Mouse (Mus musculus) bone marrow macrophage, adult 2 months (primary cell): ENCODE measurements around the gene Ascc2. TPM values are rescaled to one million over a fixed set of nuclear protein-coding genes. Genes with fewer than 3 reads are reported as not detected.

Experiments
- H3K27ac ChIP-seq: 2 replicates; pipeline ENCODE4 v1.5.1; 2012; ENCODE audit warnings: low read depth, low read length; ENCODE audit not compliant: insufficient read depth
- H3K4me1 ChIP-seq: 2 replicates; pipeline ENCODE4 v1.6.1; 2012; ENCODE audit warnings: low read length; ENCODE audit not compliant: control insufficient read depth, insufficient read depth
- H3K4me3 ChIP-seq: 2 replicates; pipeline ENCODE4 v1.5.1; 2012; ENCODE audit warnings: mild to moderate bottlenecking, low read length, moderate library complexity; ENCODE audit not compliant: insufficient read depth
- CTCF ChIP-seq: IDR thresholded peaks from 2 replicates; pipeline ENCODE4 v1.5.1; 2012; ENCODE audit warnings: low read depth, mild to moderate bottlenecking, low read length, moderate library complexity
- POLR2A ChIP-seq: IDR thresholded peaks from 2 replicates; pipeline ENCODE4 v1.6.1; 2012; ENCODE audit warnings: mild to moderate bottlenecking, low read depth, low read length, borderline replicate concordance
- polyA plus RNA-seq: library from polyadenylated mRNA; stranded (reverse); fragments of >200 nt; gene quantifications from 2 replicates; pipeline ENCODE4 v1.2.4, GENCODE M21; 2012; ENCODE audit not compliant: missing spikeins, insufficient read depth, insufficient read length

The Ascc2 gene
- polyA plus RNA-seq, result 34.2 and 36.5 TPM in 2 replicates

- peak within 1 kb of the TSS; percentile 66 for H3K27ac ChIP-seq
These were observed at the start of gene Ascc2 for GRCm38 (mm10) chr11:4637534-4638234. TSS of gene Ascc2 (plus strand) at chr11:4637747.

GRCm38 (mm10) chr11:4591811-4592210 is 45.7 kb upstream of the Ascc2 start:
- TF ChIP-seq POLR2A, result no peak
- TF ChIP-seq CTCF, result no peak
- H3K4me1 ChIP-seq, result peaks cover 28% of the 10 kb centered on the region
- peak overlapping the region; percentile 20; the same call in 1 of the 2 replicates for H3K4me3 ChIP-seq
- H3K27ac ChIP-seq, result peak overlapping the region; percentile 26

More at GRCm38 (mm10) chr11:4637534-4638234, at the start of gene Ascc2:
- TF ChIP-seq POLR2A (no peak), CTCF (no peak)
- peak within 1 kb of the TSS; percentile 79 for H3K4me3 ChIP-seq
- H3K4me1 ChIP-seq, result peaks cover 28% of the 10 kb centered on the region

GRCm38 (mm10) chr11:4593491-4593848 is 44.1 kb upstream of the Ascc2 start:
- Histone ChIP-seq H3K4me1 (peaks cover 34% of the 10 kb centered on the region), H3K27ac (peak overlapping the region; percentile 19; the same call in 1 of the 2 replicates), H3K4me3 (peak overlapping the region; percentile 97)
- TF ChIP-seq POLR2A, result no peak
- TF ChIP-seq CTCF, result no peak

- TF ChIP-seq CTCF, result no peak
- H3K27ac ChIP-seq, result peak overlapping the region; percentile 89
- H3K4me1 ChIP-seq, result peaks cover 37% of the 10 kb centered on the region
- H3K4me3 ChIP-seq, result peak overlapping the region; percentile 97
These were observed 43.5 kb upstream of the Ascc2 start for GRCm38 (mm10) chr11:4593849-4594607.

- H3K4me1 ChIP-seq, result peaks cover 39% of the 10 kb centered on the region
- H3K27ac ChIP-seq, result peak within 1 kb of the TSS; percentile 93
- H3K4me3 ChIP-seq, result peak within 1 kb of the TSS; percentile 97
- no peak for TF ChIP-seq CTCF
- TF ChIP-seq POLR2A, result no peak
These were observed 42.7 kb upstream of the Ascc2 start, which contains the start of gene Mtmr3 for GRCm38 (mm10) chr11:4594608-4595500. TSS of gene Mtmr3 (minus strand) at chr11:4594863.

- Histone ChIP-seq H3K4me1 (peaks cover 38% of the 10 kb centered on the region), H3K4me3 (no peak overlapping the region), H3K27ac (no peak overlapping the region)
- TF ChIP-seq POLR2A (no peak), CTCF (no peak)
These were observed 39.1 kb upstream of the Ascc2 start for GRCm38 (mm10) chr11:4598411-4598810.

- 0 out of 2 replicates have a peak overlapping the region, but pooled peaks have one; percentile 9 for H3K4me3 ChIP-seq
- peak overlapping the region; percentile 72 for H3K27ac ChIP-seq
- no peak for TF ChIP-seq POLR2A
- TF ChIP-seq CTCF, result no peak
- H3K4me1 ChIP-seq, result peaks cover 38% of the 10 kb centered on the region
These were observed 37.6 kb upstream of the Ascc2 start for GRCm38 (mm10) chr11:4599916-4600315.

GRCm38 (mm10) chr11:4601890-4602289 is 35.7 kb upstream of the Ascc2 start:
- H3K27ac ChIP-seq, result no peak overlapping the region
- H3K4me3 ChIP-seq, result no peak overlapping the region
- TF ChIP-seq CTCF (no peak), POLR2A (no peak)
- peaks cover 27% of the 10 kb centered on the region for H3K4me1 ChIP-seq

GRCm38 (mm10) chr11:4602691-4603441 is 34.7 kb upstream of the Ascc2 start:
- H3K4me3 ChIP-seq, result no peak overlapping the region
- TF ChIP-seq CTCF (0 out of 2 replicates have a peak, but pooled peaks have one; percentile 12), POLR2A (no peak)
- H3K4me1 ChIP-seq, result peaks cover 23% of the 10 kb centered on the region
- no peak overlapping the region for H3K27ac ChIP-seq

GRCm38 (mm10) chr11:4604441-4604840 is 33.1 kb upstream of the Ascc2 start:
- peaks cover 17% of the 10 kb centered on the region for H3K4me1 ChIP-seq
- TF ChIP-seq CTCF, result no peak
- no peak for TF ChIP-seq POLR2A
- no peak overlapping the region for H3K27ac ChIP-seq
- H3K4me3 ChIP-seq, result no peak overlapping the region
